Mouse (Mus musculus): ENCODE data around the gene Ubr4. TPM values are rescaled to one million over a fixed set of nuclear protein-coding genes. Genes with fewer than 3 reads are reported as not detected.
"Not testable (repeated sequence)": the region's sequence is repeated elsewhere in the genome, so short reads cannot be mapped to it uniquely, and the experiment has no call there.

Gene Ubr4
- polyA plus RNA-seq, 1 experiment from 2014 or later = 86.6 TPM

GRCm38 (mm10) chr4:139385841-139386240 lies 33.4 kb downstream of the Ubr4 start:
- peak overlapping the region; percentile 6; the same call in 1 of the 2 replicates for H3K4me2 ChIP-seq (replicated peaks; ENCODE audit: low read depth, low read length)
- peaks cover 11% of the 10 kb centered on the region for H3K36me3 ChIP-seq (ENCODE audit: control insufficient read depth, insufficient read depth, low read length)
- 91% methylated on average over 5 of the region's 5 CpGs for WGBS
- 0 out of 2 replicates have a peak overlapping the region, but pooled peaks have one; percentile 15 for H3K27ac ChIP-seq (ENCODE audit: low read length)
- H3K9ac ChIP-seq (replicated peaks; ENCODE audit: low read depth, low read length); H3K9me3 ChIP-seq (ENCODE audit: control insufficient read depth, low read depth, low read length); ATAC-seq (ENCODE audit: insufficient number of reproducible peaks, insufficient read depth, low FRiP score, low read depth); H3K4me3 ChIP-seq (ENCODE audit: low read depth, low read length); H3K27me3 ChIP-seq (ENCODE audit: control insufficient read depth, insufficient read depth, low read length): not testable (repeated sequence)
- H3K4me1 ChIP-seq (ENCODE audit: control insufficient read depth, insufficient read depth, low read length) = peaks cover 34% of the 10 kb centered on the region

GRCm38 (mm10) chr4:139386869-139387319 lies 34.5 kb downstream of the Ubr4 start:
- Histone ChIP-seq H3K9ac (replicated peaks; ENCODE audit: low read depth, low read length) (no peak overlapping the region), H3K36me3 (ENCODE audit: control insufficient read depth, insufficient read depth, low read length) (peaks cover 21% of the 10 kb centered on the region), H3K9me3 (ENCODE audit: control insufficient read depth, low read depth, low read length) (no peaks in the 10 kb centered on the region), H3K4me3 (ENCODE audit: low read depth, low read length) (peak overlapping the region; percentile 2; the same call in 1 of the 2 replicates), H3K27ac (ENCODE audit: low read length) (peak overlapping the region; percentile 81), H3K4me2 (replicated peaks; ENCODE audit: low read depth, low read length) (peak overlapping the region; percentile 6), H3K27me3 (ENCODE audit: control insufficient read depth, insufficient read depth, low read length) (no peaks in the 10 kb centered on the region), H3K4me1 (ENCODE audit: control insufficient read depth, insufficient read depth, low read length) (peaks cover 34% of the 10 kb centered on the region)
- 13% methylated on average over 6 of the region's 6 CpGs for WGBS
- ATAC-seq (ENCODE audit: insufficient number of reproducible peaks, insufficient read depth, low FRiP score, low read depth) = peak; percentile 88

- H3K4me1 ChIP-seq (ENCODE audit: control insufficient read depth, insufficient read depth, low read length) = peaks cover 22% of the 10 kb centered on the region
- no peak overlapping the region for H3K27ac ChIP-seq (ENCODE audit: low read length)
- no peak for ATAC-seq (ENCODE audit: insufficient number of reproducible peaks, insufficient read depth, low FRiP score, low read depth)
- H3K4me3 ChIP-seq (ENCODE audit: low read depth, low read length) = no peak overlapping the region
- no peak overlapping the region for H3K9ac ChIP-seq (replicated peaks; ENCODE audit: low read depth, low read length)
- H3K4me2 ChIP-seq (replicated peaks; ENCODE audit: low read depth, low read length) = no peak overlapping the region
- peaks cover 46% of the 10 kb centered on the region for H3K36me3 ChIP-seq (ENCODE audit: control insufficient read depth, insufficient read depth, low read length)
- H3K27me3 ChIP-seq (ENCODE audit: control insufficient read depth, insufficient read depth, low read length) = no peaks in the 10 kb centered on the region
- H3K9me3 ChIP-seq (ENCODE audit: control insufficient read depth, low read depth, low read length) = no peaks in the 10 kb centered on the region
- 78% methylated on average over 4 of the region's 4 CpGs for WGBS
Measured at GRCm38 (mm10) chr4:139389557-139389956, 37.1 kb downstream of the Ubr4 start.

DNA sequence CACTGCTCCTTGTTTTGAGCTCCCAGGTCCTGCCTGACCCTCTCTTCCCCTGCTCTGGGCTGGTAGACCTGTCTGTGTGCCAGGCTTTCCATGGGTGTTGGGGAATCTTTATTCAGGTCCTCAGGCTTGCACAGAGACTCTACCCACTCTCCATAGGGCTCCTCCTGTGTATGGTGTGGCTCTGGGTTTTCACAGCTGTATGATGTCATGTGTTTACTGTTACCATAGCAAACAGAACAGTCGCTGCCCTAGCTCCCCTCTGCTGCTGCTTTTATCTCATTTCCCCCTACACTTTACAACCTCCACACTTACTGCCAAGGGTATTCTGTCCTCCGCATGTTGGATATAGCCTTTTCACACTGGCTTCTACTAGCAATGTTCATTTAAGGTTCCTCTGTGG lies 43.0 kb downstream of the Ubr4 start:
- Histone ChIP-seq H3K4me3 (ENCODE audit: low read depth, low read length) (no peak overlapping the region), H3K27ac (ENCODE audit: low read length) (no peak overlapping the region), H3K4me1 (ENCODE audit: control insufficient read depth, insufficient read depth, low read length) (no peaks in the 10 kb centered on the region), H3K27me3 (ENCODE audit: control insufficient read depth, insufficient read depth, low read length) (no peaks in the 10 kb centered on the region), H3K4me2 (replicated peaks; ENCODE audit: low read depth, low read length) (no peak overlapping the region), H3K36me3 (ENCODE audit: control insufficient read depth, insufficient read depth, low read length) (peaks cover 90% of the 10 kb centered on the region), H3K9me3 (ENCODE audit: control insufficient read depth, low read depth, low read length) (no peaks in the 10 kb centered on the region), H3K9ac (replicated peaks; ENCODE audit: low read depth, low read length) (no peak overlapping the region)
- WGBS = 37% methylated on average over 2 of the region's 2 CpGs
- no peak for ATAC-seq (ENCODE audit: insufficient number of reproducible peaks, insufficient read depth, low FRiP score, low read depth)

DNA sequence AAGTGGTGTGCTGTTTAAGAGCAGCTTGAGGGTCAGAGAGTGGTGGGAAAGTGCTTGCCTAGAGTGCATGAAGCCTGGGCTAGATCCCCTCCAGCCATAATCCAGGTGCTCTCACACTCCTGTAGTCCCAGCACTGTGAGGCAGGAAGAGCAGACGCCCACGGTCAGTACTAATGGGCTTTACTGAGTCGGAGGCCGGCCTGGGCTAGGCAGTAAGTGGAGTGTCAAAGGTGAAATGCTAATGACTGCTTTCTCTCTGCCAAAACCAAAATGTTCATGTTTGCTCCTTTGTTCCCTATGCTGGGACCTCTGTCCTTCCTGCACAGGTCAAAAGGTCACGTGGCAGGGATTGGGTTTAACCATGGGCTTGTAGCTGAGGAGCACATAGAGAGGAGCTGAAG lies 48.1 kb downstream of the Ubr4 start:
- no peak overlapping the region for H3K4me2 ChIP-seq (replicated peaks; ENCODE audit: low read depth, low read length)
- H3K9ac ChIP-seq (replicated peaks; ENCODE audit: low read depth, low read length) = no peak overlapping the region
- no peak overlapping the region for H3K27ac ChIP-seq (ENCODE audit: low read length)
- no peak for ATAC-seq (ENCODE audit: insufficient number of reproducible peaks, insufficient read depth, low FRiP score, low read depth)
- WGBS = 88% methylated on average over 5 of the region's 5 CpGs
- no peaks in the 10 kb centered on the region for H3K27me3 ChIP-seq (ENCODE audit: control insufficient read depth, insufficient read depth, low read length)
- no peak overlapping the region for H3K4me3 ChIP-seq (ENCODE audit: low read depth, low read length)
- no peaks in the 10 kb centered on the region for H3K9me3 ChIP-seq (ENCODE audit: control insufficient read depth, low read depth, low read length)
- peaks cover 84% of the 10 kb centered on the region for H3K36me3 ChIP-seq (ENCODE audit: control insufficient read depth, insufficient read depth, low read length)
- no peaks in the 10 kb centered on the region for H3K4me1 ChIP-seq (ENCODE audit: control insufficient read depth, insufficient read depth, low read length)

- Histone ChIP-seq H3K36me3 (ENCODE audit: control insufficient read depth, insufficient read depth, low read length) (peaks cover 87% of the 10 kb centered on the region), H3K4me2 (replicated peaks; ENCODE audit: low read depth, low read length) (no peak overlapping the region), H3K4me1 (ENCODE audit: control insufficient read depth, insufficient read depth, low read length) (no peaks in the 10 kb centered on the region), H3K27ac (ENCODE audit: low read length) (no peak overlapping the region), H3K4me3 (ENCODE audit: low read depth, low read length) (no peak overlapping the region), H3K27me3 (ENCODE audit: control insufficient read depth, insufficient read depth, low read length) (no peaks in the 10 kb centered on the region), H3K9me3 (ENCODE audit: control insufficient read depth, low read depth, low read length) (no peaks in the 10 kb centered on the region), H3K9ac (replicated peaks; ENCODE audit: low read depth, low read length) (no peak overlapping the region)
- ATAC-seq (ENCODE audit: insufficient number of reproducible peaks, insufficient read depth, low FRiP score, low read depth) = no peak
- WGBS = 76% methylated on average over 14 of the region's 14 CpGs
Measured at GRCm38 (mm10) chr4:139403214-139403613, 50.8 kb downstream of the Ubr4 start.

- no peaks in the 10 kb centered on the region for H3K27me3 ChIP-seq (ENCODE audit: control insufficient read depth, insufficient read depth, low read length)
- H3K27ac ChIP-seq (ENCODE audit: low read length) = no peak overlapping the region
- H3K4me1 ChIP-seq (ENCODE audit: control insufficient read depth, insufficient read depth, low read length) = no peaks in the 10 kb centered on the region
- H3K4me3 ChIP-seq (ENCODE audit: low read depth, low read length) = no peak overlapping the region
- ATAC-seq (ENCODE audit: insufficient number of reproducible peaks, insufficient read depth, low FRiP score, low read depth) = no peak
- H3K4me2 ChIP-seq (replicated peaks; ENCODE audit: low read depth, low read length) = no peak overlapping the region
- no peak overlapping the region for H3K9ac ChIP-seq (replicated peaks; ENCODE audit: low read depth, low read length)
- WGBS = 90% methylated on average over 3 of the region's 3 CpGs
- H3K9me3 ChIP-seq (ENCODE audit: control insufficient read depth, low read depth, low read length) = no peaks in the 10 kb centered on the region
- peaks cover 96% of the 10 kb centered on the region for H3K36me3 ChIP-seq (ENCODE audit: control insufficient read depth, insufficient read depth, low read length)
Measured at GRCm38 (mm10) chr4:139411351-139411750, 58.9 kb downstream of the Ubr4 start.

DNA sequence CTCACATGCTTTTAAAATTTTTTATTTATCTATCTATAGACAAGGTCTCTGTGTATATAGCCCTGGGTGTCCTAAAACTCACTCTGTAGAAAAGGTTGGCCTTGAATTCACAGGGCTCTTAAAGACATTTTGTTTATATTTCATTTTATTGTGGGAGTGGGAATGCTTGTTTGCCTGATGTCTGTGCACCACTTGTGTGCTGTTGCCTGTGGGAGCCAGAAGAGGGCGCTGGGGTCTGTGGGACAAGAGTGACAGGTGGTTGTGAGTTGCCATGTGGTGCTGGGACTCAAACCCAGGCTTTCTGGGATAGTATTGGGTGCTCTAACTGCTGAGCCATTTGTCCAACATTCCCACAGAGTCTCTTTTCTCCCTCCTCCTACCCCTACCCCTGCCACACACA lies 65.5 kb downstream of the Ubr4 start:
- ATAC-seq (ENCODE audit: insufficient number of reproducible peaks, insufficient read depth, low FRiP score, low read depth) = no peak

GRCm38 (mm10) chr4:139421621-139422020 lies 69.2 kb downstream of the Ubr4 start:
- H3K4me3 ChIP-seq (ENCODE audit: low read depth, low read length) = no peak overlapping the region
- no peaks in the 10 kb centered on the region for H3K9me3 ChIP-seq (ENCODE audit: control insufficient read depth, low read depth, low read length)
- ATAC-seq (ENCODE audit: insufficient number of reproducible peaks, insufficient read depth, low FRiP score, low read depth) = no peak
- H3K36me3 ChIP-seq (ENCODE audit: control insufficient read depth, insufficient read depth, low read length) = peaks cover 96% of the 10 kb centered on the region
- WGBS = 91% methylated on average over 7 of the region's 7 CpGs
- H3K9ac ChIP-seq (replicated peaks; ENCODE audit: low read depth, low read length) = no peak overlapping the region
- no peaks in the 10 kb centered on the region for H3K4me1 ChIP-seq (ENCODE audit: control insufficient read depth, insufficient read depth, low read length)
- no peak overlapping the region for H3K27ac ChIP-seq (ENCODE audit: low read length)
- no peak overlapping the region for H3K4me2 ChIP-seq (replicated peaks; ENCODE audit: low read depth, low read length)
- no peaks in the 10 kb centered on the region for H3K27me3 ChIP-seq (ENCODE audit: control insufficient read depth, insufficient read depth, low read length)

More for the DNA sequence above, 65.5 kb downstream of the Ubr4 start:
- Histone ChIP-seq H3K36me3 (ENCODE audit: control insufficient read depth, insufficient read depth, low read length) (peaks cover 93% of the 10 kb centered on the region), H3K9me3 (ENCODE audit: control insufficient read depth, low read depth, low read length) (no peaks in the 10 kb centered on the region), H3K27me3 (ENCODE audit: control insufficient read depth, insufficient read depth, low read length) (no peaks in the 10 kb centered on the region), H3K4me3 (ENCODE audit: low read depth, low read length) (no peak overlapping the region), H3K9ac (replicated peaks; ENCODE audit: low read depth, low read length) (no peak overlapping the region), H3K4me1 (ENCODE audit: control insufficient read depth, insufficient read depth, low read length) (no peaks in the 10 kb centered on the region), H3K4me2 (replicated peaks; ENCODE audit: low read depth, low read length) (no peak overlapping the region), H3K27ac (ENCODE audit: low read length) (no peak overlapping the region)
- 35% methylated on average over 1 of the region's 1 CpGs for WGBS

All from stomach, embryonic 14.5 days (tissue).